ENCODE assay signal across 12 mouse cellular contexts in genomic region chr16:35716257-35716656, GRCm38 (mm10). TPM values are rescaled to one million over a fixed set of nuclear protein-coding genes. Genes with fewer than 3 reads are reported as not detected.
DNase-seq lines count a peak whose midpoint lies in the region; ATAC-seq and TF ChIP-seq lines count a peak whose summit lies in the region.
"Had no signal": no experiment of that assay in that cellular context is flagged by ENCODE, and none has a peak within 500 bp of the region (broad histone marks: within the 10 kb centered on the region; RNA-seq: fewer than 3 reads in every experiment).

No protein-coding gene starts in this region.

- no peak overlapping the region for H3K4me2 ChIP-seq in hindbrain, postnatal 0 days (ENCODE audit: low read depth, low read length)
- H3K4me2 ChIP-seq in hindbrain, embryonic 14.5 days (replicated peaks): no peak overlapping the region
- H3K4me2 ChIP-seq in hindbrain, embryonic 16.5 days (ENCODE audit: low read length): no peak overlapping the region
- H3K4me2 ChIP-seq: intestine, embryonic 15.5 days; lung, embryonic 15.5 days had no signal

- TF ChIP-seq POLR2A in testis, adult 2 months (IDR thresholded peaks at IDR 0.05; ENCODE audit: control insufficient read depth, low read depth, low read length): no peak

- no peaks in the 10 kb centered on the region for H3K27me3 ChIP-seq in hindbrain, postnatal 0 days (ENCODE audit: insufficient read depth, low read length)
- H3K27me3 ChIP-seq in hindbrain, embryonic 14.5 days (ENCODE audit: control insufficient read depth, insufficient read depth, low read length): no peaks in the 10 kb centered on the region
- H3K27me3 ChIP-seq in testis, adult 2 months (ENCODE audit: control insufficient read depth, insufficient read depth, low read length): no peaks in the 10 kb centered on the region
- H3K27me3 ChIP-seq in hindbrain, embryonic 16.5 days (replicated peaks; ENCODE audit: control insufficient read depth, insufficient read depth, low read length): no peaks in the 10 kb centered on the region
- H3K27me3 ChIP-seq: intestine, embryonic 15.5 days; lung, embryonic 15.5 days had no signal

- no peak for ATAC-seq in hindbrain, postnatal 0 days
- ATAC-seq in hindbrain, embryonic 14.5 days (ENCODE audit: low FRiP score): no peak
- peak; percentile 53; the same call in 1 of the 2 replicates for ATAC-seq in erythroblast, adult 5-6 weeks (replicated peaks; ENCODE audit: low FRiP score, poor library complexity, severe bottlenecking)
- no peak for ATAC-seq in hindbrain, embryonic 16.5 days
- ATAC-seq: intestine, embryonic 15.5 days had no signal

- TF ChIP-seq CTCF in hindbrain, postnatal 0 days (IDR thresholded peaks at IDR 0.05; ENCODE audit: low read depth): peak; percentile 31; the same call in 1 of the 2 replicates
- TF ChIP-seq CTCF in testis, adult 2 months (IDR thresholded peaks at IDR 0.05; ENCODE audit: control insufficient read depth, insufficient read depth, insufficient replicate concordance, low read depth, low read length): peak; percentile 23; the same call in 1 of the 2 replicates

- DNase-seq in hindbrain, postnatal 0 days (ENCODE audit: low spot score): no peak
- no peak for DNase-seq in hindbrain, embryonic 14.5 days (ENCODE audit: low spot score)
- DNase-seq in testis, postnatal 10 days (ENCODE audit: low spot score): no peak
- DNase-seq in T-cell, adult 2 months (ENCODE audit: low spot score): no peak
- no peak for DNase-seq in urinary bladder, postnatal 25 days (ENCODE audit: low spot score)
- DNase-seq: spleen, adult 18-20 months had no signal

- H3K9ac ChIP-seq in hindbrain, postnatal 0 days (replicated peaks; ENCODE audit: low read length): no peak overlapping the region
- H3K9ac ChIP-seq in hindbrain, embryonic 14.5 days: no peak overlapping the region
- H3K9ac ChIP-seq in hindbrain, embryonic 16.5 days (ENCODE audit: low read depth, low read length): no peak overlapping the region
- H3K9ac ChIP-seq: intestine, embryonic 15.5 days; lung, embryonic 15.5 days had no signal

- H3K4me1 ChIP-seq in hindbrain, postnatal 0 days (ENCODE audit: insufficient read depth, low read length): no peaks in the 10 kb centered on the region
- peaks cover 8% of the 10 kb centered on the region for H3K4me1 ChIP-seq in hindbrain, embryonic 14.5 days (replicated peaks; ENCODE audit: control insufficient read depth, insufficient read depth, low read length)
- H3K4me1 ChIP-seq in testis, adult 2 months (ENCODE audit: control insufficient read depth, insufficient read depth, low read length): no peaks in the 10 kb centered on the region
- peaks cover 4% of the 10 kb centered on the region for H3K4me1 ChIP-seq in hindbrain, embryonic 16.5 days (ENCODE audit: control insufficient read depth, insufficient read depth, low read depth, low read length)
- H3K4me1 ChIP-seq: intestine, embryonic 15.5 days; lung, embryonic 15.5 days had no signal

- 79% methylated on average over 3 of the region's 3 CpGs for WGBS in hindbrain, postnatal 0 days
- WGBS in hindbrain, embryonic 14.5 days: 79% methylated on average over 3 of the region's 3 CpGs
- WGBS in hindbrain, embryonic 16.5 days: 90% methylated on average over 3 of the region's 3 CpGs

- H3K4me3 ChIP-seq in hindbrain, postnatal 0 days (ENCODE audit: low read length): no peak overlapping the region
- H3K4me3 ChIP-seq in hindbrain, embryonic 14.5 days (replicated peaks; ENCODE audit: low read length): no peak overlapping the region
- H3K4me3 ChIP-seq in testis, adult 2 months (ENCODE audit: control insufficient read depth, low read depth, low read length): no peak overlapping the region
- no peak overlapping the region for H3K4me3 ChIP-seq in hindbrain, embryonic 16.5 days (ENCODE audit: low read length)
- H3K4me3 ChIP-seq: intestine, embryonic 15.5 days; lung, embryonic 15.5 days had no signal

- H3K9me3 ChIP-seq in hindbrain, postnatal 0 days (ENCODE audit: low read length): no peaks in the 10 kb centered on the region
- no peaks in the 10 kb centered on the region for H3K9me3 ChIP-seq in hindbrain, embryonic 14.5 days (ENCODE audit: control insufficient read depth, low read length)
- no peaks in the 10 kb centered on the region for H3K9me3 ChIP-seq in hindbrain, embryonic 16.5 days (ENCODE audit: control insufficient read depth, low read length)
- H3K9me3 ChIP-seq: G1E; intestine, embryonic 15.5 days; lung, embryonic 15.5 days had no signal

- H3K36me3 ChIP-seq in hindbrain, postnatal 0 days (ENCODE audit: insufficient read depth, low read length): peaks cover 4% of the 10 kb centered on the region
- peaks cover 18% of the 10 kb centered on the region for H3K36me3 ChIP-seq in hindbrain, embryonic 14.5 days (replicated peaks; ENCODE audit: control insufficient read depth, insufficient read depth)
- H3K36me3 ChIP-seq in testis, adult 2 months (ENCODE audit: control insufficient read depth, insufficient read depth, low read length): no peaks in the 10 kb centered on the region; the same call in 1 of the 2 replicates
- H3K36me3 ChIP-seq in hindbrain, embryonic 16.5 days (ENCODE audit: control insufficient read depth, insufficient read depth, low read length): peaks cover 8% of the 10 kb centered on the region; the same call in 1 of the 2 replicates
- H3K36me3 ChIP-seq: intestine, embryonic 15.5 days; lung, embryonic 15.5 days had no signal

- no peak overlapping the region for H3K27ac ChIP-seq in hindbrain, postnatal 0 days
- no peak overlapping the region for H3K27ac ChIP-seq in hindbrain, embryonic 14.5 days
- H3K27ac ChIP-seq in testis, adult 2 months (ENCODE audit: control insufficient read depth, insufficient read depth, low read depth, low read length): no peak overlapping the region
- H3K27ac ChIP-seq in hindbrain, embryonic 16.5 days (ENCODE audit: low read depth, low read length): no peak overlapping the region
- H3K27ac ChIP-seq: intestine, embryonic 15.5 days; lung, embryonic 15.5 days had no signal

RNA-seq across cellular contexts. Expression of gene Dirc2, which starts 52.9 kb away (rescaled TPM):
- total RNA-seq in hindbrain, postnatal 0 days (2014; rRNA removed): 70.8 and 80.8 TPM in 2 replicates
- 34.1 and 35.5 TPM in 2 replicates for polyA plus RNA-seq in hindbrain, postnatal 0 days (2015; fragmentation: Nextera tagmentation; extraction: Ambion mirVana)
- 44.9 and 56.2 TPM in 2 replicates for polyA plus RNA-seq in hindbrain, embryonic 14.5 days (2014; fragmentation: Nextera tagmentation; extraction: Ambion mirVana)
- polyA plus RNA-seq in testis, adult 2 months (2012; rRNA removed): 3.3 and 3.5 TPM in 2 replicates
- total RNA-seq in erythroblast, adult 5-6 weeks (2015; ENCODE audit: low replicate concordance): 15.2 and 16.7 TPM in 2 replicates
- 19.2 and 23.3 TPM in 2 replicates for total RNA-seq in erythroblast, adult 5-6 weeks (2017; ENCODE audit: low replicate concordance)
- 31.9 and 34.1 TPM in 2 replicates for polyA plus RNA-seq in hindbrain, embryonic 16.5 days (2015; fragmentation: Nextera tagmentation; extraction: Ambion mirVana)

RNA-seq across cellular contexts. Expression of gene Hspbap1, which starts 53.9 kb away (rescaled TPM):
- total RNA-seq in hindbrain, postnatal 0 days (2014; rRNA removed): 5.0 and 7.9 TPM in 2 replicates
- polyA plus RNA-seq in hindbrain, postnatal 0 days (2015; fragmentation: Nextera tagmentation; extraction: Ambion mirVana): 4.4 and 5.8 TPM in 2 replicates
- polyA plus RNA-seq in hindbrain, embryonic 14.5 days (2014; fragmentation: Nextera tagmentation; extraction: Ambion mirVana): 15.1 and 17.3 TPM in 2 replicates
- 15.9 and 17.8 TPM in 2 replicates for polyA plus RNA-seq in testis, adult 2 months (2012; rRNA removed)
- 30.4 and 37.4 TPM in 2 replicates for total RNA-seq in erythroblast, adult 5-6 weeks (2015; ENCODE audit: low replicate concordance)
- total RNA-seq in erythroblast, adult 5-6 weeks (2017; ENCODE audit: low replicate concordance): 63.4 and 71.3 TPM in 2 replicates
- polyA plus RNA-seq in hindbrain, embryonic 16.5 days (2015; fragmentation: Nextera tagmentation; extraction: Ambion mirVana): 12.7 and 13.9 TPM in 2 replicates
